Mouse (Mus musculus) C2C12 (cell line): ENCODE measurements at regions not wholly inside any gene's neighbourhood (a gene's known extent, or its start where the extent isn't known, plus 50 kb on each side); places are given as distances from the start of the nearest gene placed in this dataset.
A peak's percentile ranks its signal among the peaks of the same experiment; 100 is the strongest.

Source experiments
- CTCF ChIP-seq: IDR thresholded peaks from one replicate; pipeline ENCODE4 v1.5.1; 2011; ENCODE audit not compliant: control insufficient read depth, insufficient read depth, insufficient read length
- MAX ChIP-seq: IDR thresholded peaks from one replicate; pipeline ENCODE4 v1.6.1; 2011; ENCODE audit warnings: mild to moderate bottlenecking, control low read depth

- TF ChIP-seq CTCF: peak; percentile 55
- no peak for TF ChIP-seq MAX
These were observed 131.1 kb upstream of the Rapgef5 start for GRCm38 (mm10) chr12:117385072-117385666.
